ENCODE assay signal across 8 mouse cellular contexts in genomic region chr19:41263630-41264295, GRCm38 (mm10). TPM values are rescaled to one million over a fixed set of nuclear protein-coding genes. Genes with fewer than 3 reads are reported as not detected.
DNase-seq lines count a peak whose midpoint lies in the region; ATAC-seq lines count a peak whose summit lies in the region.

Gene Tm9sf3, minus strand, starts transcription at chr19:41263997.

- peaks cover 42% of the 10 kb centered on the region for H3K4me1 ChIP-seq in forebrain, embryonic 10.5 days
- H3K4me1 ChIP-seq in heart, embryonic 15.5 days (replicated peaks) = peaks cover 31% of the 10 kb centered on the region
- H3K4me1 ChIP-seq in liver, embryonic 15.5 days (replicated peaks) = peaks cover 46% of the 10 kb centered on the region
- H3K4me1 ChIP-seq in neural tube, embryonic 12.5 days = peaks cover 20% of the 10 kb centered on the region

- peak within 1 kb of the TSS; percentile 96 for H3K4me3 ChIP-seq in forebrain, embryonic 10.5 days
- peak within 1 kb of the TSS; percentile 84 for H3K4me3 ChIP-seq in heart, embryonic 15.5 days
- peak within 1 kb of the TSS; percentile 93 for H3K4me3 ChIP-seq in liver, embryonic 15.5 days (replicated peaks)
- H3K4me3 ChIP-seq in neural tube, embryonic 12.5 days = peak within 1 kb of the TSS; percentile 98

- ATAC-seq in CD4-positive, CD25-positive, alpha-beta regulatory T cell, adult 4 months = peak; percentile 79
- ATAC-seq in heart, embryonic 15.5 days (replicated peaks; ENCODE audit: insufficient number of reproducible peaks, insufficient read depth, low FRiP score, low read depth) = peak; percentile 89
- ATAC-seq in liver, embryonic 15.5 days (ENCODE audit: insufficient read depth) = peak; percentile 87
- peak; percentile 88 for ATAC-seq in neural tube, embryonic 12.5 days (ENCODE audit: low FRiP score, low read depth)

- no peaks in the 10 kb centered on the region for H3K9me3 ChIP-seq in forebrain, embryonic 10.5 days
- H3K9me3 ChIP-seq in heart, embryonic 15.5 days (replicated peaks) = no peaks in the 10 kb centered on the region
- no peaks in the 10 kb centered on the region for H3K9me3 ChIP-seq in liver, embryonic 15.5 days (replicated peaks)
- H3K9me3 ChIP-seq in neural tube, embryonic 12.5 days = no peaks in the 10 kb centered on the region

- H3K36me3 ChIP-seq in forebrain, embryonic 10.5 days (replicated peaks) = peaks cover 9% of the 10 kb centered on the region; the same call in 1 of the 2 replicates
- no peaks in the 10 kb centered on the region for H3K36me3 ChIP-seq in heart, embryonic 15.5 days
- no peaks in the 10 kb centered on the region for H3K36me3 ChIP-seq in liver, embryonic 15.5 days (replicated peaks)
- no peaks in the 10 kb centered on the region for H3K36me3 ChIP-seq in neural tube, embryonic 12.5 days

- peak within 1 kb of the TSS; percentile 74 for H3K4me2 ChIP-seq in heart, embryonic 15.5 days
- H3K4me2 ChIP-seq in liver, embryonic 15.5 days = peak within 1 kb of the TSS; percentile 82
- H3K4me2 ChIP-seq in neural tube, embryonic 12.5 days (replicated peaks) = peak within 1 kb of the TSS; percentile 80

- H3K9ac ChIP-seq in heart, embryonic 15.5 days = peak within 1 kb of the TSS; percentile 97
- H3K9ac ChIP-seq in liver, embryonic 15.5 days = peak within 1 kb of the TSS; percentile 91
- peak within 1 kb of the TSS; percentile 96 for H3K9ac ChIP-seq in neural tube, embryonic 12.5 days

- DNase-seq in c-Kit-negative CD71-positive TER-119-positive erythroid progenitor cells, embryonic 14.5 days (ENCODE audit: low read depth, low spot score) = peak; percentile 68
- DNase-seq in forebrain, embryonic 10.5 days (ENCODE audit: extremely low spot score, low spot score) = peak; percentile 85
- peak; percentile 90 to 94 for DNase-seq in kidney, postnatal 36 days
- peak; percentile 79 for DNase-seq in telencephalon, adult 2 months (ENCODE audit: low read depth, low spot score)

- peak within 1 kb of the TSS; percentile 98 for H3K27ac ChIP-seq in forebrain, embryonic 10.5 days
- peak within 1 kb of the TSS; percentile 98 for H3K27ac ChIP-seq in heart, embryonic 15.5 days
- H3K27ac ChIP-seq in liver, embryonic 15.5 days (replicated peaks) = peak within 1 kb of the TSS; percentile 93
- H3K27ac ChIP-seq in neural tube, embryonic 12.5 days = peak within 1 kb of the TSS; percentile 93

- under 1% methylated on average over 83 of the region's 98 CpGs for WGBS in forebrain, embryonic 10.5 days
- WGBS in heart, embryonic 15.5 days = under 1% methylated on average over 67 of the region's 98 CpGs
- under 1% methylated on average over 94 of the region's 98 CpGs for WGBS in liver, embryonic 15.5 days (ENCODE audit: insufficient replicate concordance)
- under 1% methylated on average over 81 of the region's 98 CpGs for WGBS in neural tube, embryonic 12.5 days

- no peaks in the 10 kb centered on the region for H3K27me3 ChIP-seq in forebrain, embryonic 10.5 days (ENCODE audit: poor library complexity, severe bottlenecking)
- no peaks in the 10 kb centered on the region for H3K27me3 ChIP-seq in heart, embryonic 15.5 days
- no peaks in the 10 kb centered on the region for H3K27me3 ChIP-seq in liver, embryonic 15.5 days
- H3K27me3 ChIP-seq in neural tube, embryonic 12.5 days (replicated peaks) = no peaks in the 10 kb centered on the region

RNA-seq across cellular contexts. Expression of gene Tm9sf3, which starts in this region (rescaled TPM):
- polyA plus RNA-seq in CD4-positive, CD25-positive, alpha-beta regulatory T cell, adult 4 months (2017; shearing (Covaris generic)) = 10 to 100 TPM; 14.2 to 34.8 TPM
- 92.8 and 104 TPM in 2 replicates for polyA plus RNA-seq in forebrain, embryonic 10.5 days (2016; fragmentation: Nextera tagmentation; extraction: Ambion mirVana)
- polyA plus RNA-seq in heart, embryonic 15.5 days (2015; fragmentation: Nextera tagmentation; extraction: Ambion mirVana) = 85.1 and 99.3 TPM in 2 replicates
- 52.3 and 53.5 TPM in 2 replicates for polyA plus RNA-seq in liver, embryonic 15.5 days (2015; fragmentation: Nextera tagmentation; extraction: Ambion mirVana)
- 123 and 137 TPM in 2 replicates for polyA plus RNA-seq in neural tube, embryonic 12.5 days (2016; fragmentation: Nextera tagmentation; extraction: Ambion mirVana)

Comparison
In these comparisons a context has a peak if more than half of its experiments do, and no peak if none do; other contexts are left out.
1. Peak in every context shown above with its lines: DNase-seq, ATAC-seq, H3K4me3 ChIP-seq and H3K27ac ChIP-seq.